Mouse (Mus musculus) common myeloid progenitor, adult 5-6 weeks (primary cell): ENCODE data around the gene Zbtb24. TPM values are rescaled to one million over a fixed set of nuclear protein-coding genes. Genes with fewer than 3 reads are reported as not detected.

Experiments used
- ATAC-seq: replicated peaks from 2 replicates; pipeline ENCODE4 v1.8.0; 2016; ENCODE audit warnings: low read depth, mild to moderate bottlenecking, moderate TSS enrichment, inconsistent platforms; ENCODE audit not compliant: poor library complexity, severe bottlenecking
- total RNA-seq: library from RNA; stranded (forward); fragments of 200-1000, 187-1606 nt; gene quantifications from 2 replicates; pipeline ENCODE4 v1.2.3, GENCODE M21; 2017

Gene Zbtb24
- total RNA-seq, 1 experiment from 2014 or later: 21.2 TPM

GRCm38 (mm10) chr10:41489708-41490517 is 39.7 kb downstream of the Zbtb24 start, which contains the start of the genes Smpd2 and Ppil6:
Gene Smpd2 (minus strand): TSS chr10:41490369.
Gene Ppil6 (plus strand): TSS chr10:41490439.
- peak; percentile 95 for ATAC-seq

- ATAC-seq: no peak
Observed at GRCm38 (mm10) chr10:41490518-41490873, 40.3 kb downstream of the Zbtb24 start.

GRCm38 (mm10) chr10:41491111-41491510 is 40.9 kb downstream of the Zbtb24 start:
- ATAC-seq: no peak

- no peak for ATAC-seq
Observed at GRCm38 (mm10) chr10:41500941-41501340, 50.8 kb downstream of the Zbtb24 start.

- ATAC-seq: no peak
Observed at GRCm38 (mm10) chr10:41504996-41505395, 54.8 kb downstream of the Zbtb24 start.

- ATAC-seq: peak; percentile 85
Observed at GRCm38 (mm10) chr10:41505446-41505845, 55.3 kb downstream of the Zbtb24 start.

- peak; percentile 80 for ATAC-seq
Observed at GRCm38 (mm10) chr10:41509160-41509559, 59.0 kb downstream of the Zbtb24 start.

- ATAC-seq: no peak
Observed at GRCm38 (mm10) chr10:41514301-41514700, 64.1 kb downstream of the Zbtb24 start.

- ATAC-seq: no peak
Observed at GRCm38 (mm10) chr10:41514921-41515320, 64.7 kb downstream of the Zbtb24 start.

Other genes starting within 250 kb of the Zbtb24 start
- gene Fig4, start 147.1 kb upstream of the Zbtb24 start, total RNA-seq: 25.7 and 32.0 TPM in 2 replicates
- gene Ak9, start 146.4 kb upstream of the Zbtb24 start, total RNA-seq: not detected in 2 replicates
- 25.5 and 31.6 TPM in 2 replicates for gene Mical1, start 25.9 kb downstream of the Zbtb24 start, total RNA-seq
- 12.9 and 15.4 TPM in 2 replicates for gene Smpd2, start 40.0 kb downstream of the Zbtb24 start, total RNA-seq
- gene Ppil6, start 40.1 kb downstream of the Zbtb24 start, total RNA-seq: 1.0 TPM in 1 of 2 replicates, not detected in the other
- 128 and 169 TPM in 2 replicates for gene Cd164, start 69.0 kb downstream of the Zbtb24 start, total RNA-seq